Mouse (Mus musculus) gastrocnemius, postnatal 4 days (tissue): Measurements from ENCODE around the gene Fkbp3. TPM values are rescaled to one million over a fixed set of nuclear protein-coding genes. Genes with fewer than 3 reads are reported as not detected.

ENCODE experiments used
- DNase-seq, 2 experiments: peaks; one replicate each; pipeline ENCODE4 v3.0.0; 2021 to 2022; ENCODE audit warnings: low spot score in 2 of 2, mixed read lengths in 2 of 2
- total RNA-seq, 2 experiments: library from RNA; stranded (reverse); gene quantifications; 2 replicates each; pipeline ENCODE4 v1.2.3; 2021

The Fkbp3 gene
- total RNA-seq, 2 experiments from 2014 or later, result 223 to 228 TPM

- DNase-seq, result peak; percentile 89 to 94
Observed at GRCm38 (mm10) chr12:65036190-65036870, 37.5 kb downstream of the Fkbp3 start, which contains the start of gene Prpf39. Prpf39 (plus strand) TSS chr12:65036333.

GRCm38 (mm10) chr12:65035839-65036189, 38.0 kb downstream of the Fkbp3 start:
- DNase-seq, result no peak

GRCm38 (mm10) chr12:65022842-65023241, 51.0 kb downstream of the Fkbp3 start:
- DNase-seq, result no peak

Other genes starting within 250 kb of the Fkbp3 start
- 1 to 10 TPM; 9.8 to 9.9 TPM for gene Gm527, start 156.1 kb downstream of the Fkbp3 start, total RNA-seq
- gene Klhl28, start 108.5 kb downstream of the Fkbp3 start, total RNA-seq, result 10 to 100 TPM; 14.1 to 15.1 TPM
- 10 to 100 TPM; 19.1 to 21.3 TPM for gene Togaram1, start 108.2 kb downstream of the Fkbp3 start, total RNA-seq
- 10 to 100 TPM; 28.6 to 36.0 TPM for gene Prpf39, start 37.7 kb downstream of the Fkbp3 start, total RNA-seq
- gene Fancm, start 1.6 kb upstream of the Fkbp3 start, total RNA-seq, result 10 to 100 TPM in 1 of 2 experiments, 1 to 10 TPM in 1; 9.1 to 10.1 TPM
- gene Mis18bp1, start 98.6 kb upstream of the Fkbp3 start, total RNA-seq, result 1 to 10 TPM; 7.1 to 8.1 TPM
- not detected for gene Wdr20rt, start 151.5 kb upstream of the Fkbp3 start, total RNA-seq